Mouse (Mus musculus) spleen, postnatal 4 days (tissue): ENCODE results near the gene Tjp2.

Experiments used
- DNase-seq, 2 experiments: peaks; one replicate each; pipeline ENCODE4 v3.0.0; 2022; ENCODE audit warnings: low spot score in 2 of 2

Tjp2 gene

GRCm38 (mm10) chr19:24058851-24059250 lies 166.0 kb downstream of the Tjp2 start:
- no peak for DNase-seq

- no peak for DNase-seq
Measured at GRCm38 (mm10) chr19:24058021-24058420, 166.8 kb downstream of the Tjp2 start.

GRCm38 (mm10) chr19:24056880-24057279 lies 167.9 kb downstream of the Tjp2 start:
- no peak for DNase-seq

- DNase-seq, result no peak
Measured at GRCm38 (mm10) chr19:24054904-24055303, 169.9 kb downstream of the Tjp2 start.

- DNase-seq, result no peak
Measured at GRCm38 (mm10) chr19:24054265-24054664, 170.6 kb downstream of the Tjp2 start.

- no peak for DNase-seq
Measured at GRCm38 (mm10) chr19:24050514-24050913, 174.3 kb downstream of the Tjp2 start.

- DNase-seq, result no peak
Measured at GRCm38 (mm10) chr19:24049329-24049728, 175.5 kb downstream of the Tjp2 start.

- DNase-seq, result no peak
Measured at GRCm38 (mm10) chr19:24046395-24046993, 178.3 kb downstream of the Tjp2 start.
